Mouse (Mus musculus): ENCODE measurements around the gene Cc2d1b.

- TF ChIP-seq POLR2A (IDR thresholded peaks at IDR 0.05; ENCODE audit: borderline replicate concordance, insufficient read depth, low read length) = no peak
- TF ChIP-seq CTCF (IDR thresholded peaks at IDR 0.05; ENCODE audit: borderline replicate concordance, insufficient read depth, low read depth, low read length) = peak; percentile 21; the same call in 1 of the 2 replicates
Observed at GRCm38 (mm10) chr4:108664407-108664806, 44.7 kb downstream of the Cc2d1b start.
